Mouse (Mus musculus): ENCODE measurements around the gene Barx2. TPM values are rescaled to one million over a fixed set of nuclear protein-coding genes. Genes with fewer than 3 reads are reported as not detected.

Gene Barx2
- polyA plus RNA-seq, 1 experiment, result 0.05 TPM

- Histone ChIP-seq H3ac (ENCODE audit: control insufficient read depth, insufficient read length) (no peak overlapping the region), H3K27me3 (ENCODE audit: control insufficient read depth, insufficient read depth, insufficient read length) (no peaks in the 10 kb centered on the region), H3K4me3 (no peak overlapping the region), H3K4me2 (ENCODE audit: low read depth) (no peak overlapping the region), H3K79me2 (ENCODE audit: control insufficient read depth, insufficient read depth) (no peaks in the 10 kb centered on the region), H3K36me3 (ENCODE audit: control insufficient read depth, insufficient read depth) (no peaks in the 10 kb centered on the region)
- TF ChIP-seq POLR2A (IDR thresholded peaks at IDR 0.05; ENCODE audit: insufficient read length, low read depth) (no peak), CEBPB (IDR thresholded peaks at IDR 0.05; ENCODE audit: insufficient read depth, poor library complexity, severe bottlenecking) (no peak)
These were observed 18.4 kb downstream of the Barx2 start for GRCm38 (mm10) chr9:31894775-31895320.

- no peak overlapping the region for H3K4me3 ChIP-seq
- no peaks in the 10 kb centered on the region for H3K36me3 ChIP-seq (ENCODE audit: control insufficient read depth, insufficient read depth)
- H3K4me2 ChIP-seq (ENCODE audit: low read depth), result no peak overlapping the region
- TF ChIP-seq CEBPB (IDR thresholded peaks at IDR 0.05; ENCODE audit: insufficient read depth, poor library complexity, severe bottlenecking) (no peak), SRF (IDR thresholded peaks at IDR 0.05; ENCODE audit: control insufficient read depth, insufficient read length, low read depth) (no peak), E2F4 (IDR thresholded peaks at IDR 0.05; ENCODE audit: insufficient read depth) (no peak), TCF3 (IDR thresholded peaks at IDR 0.05; ENCODE audit: insufficient read length, low read depth) (no peak), USF1 (IDR thresholded peaks at IDR 0.05; ENCODE audit: low read depth) (no peak), MYOG (IDR thresholded peaks at IDR 0.05; ENCODE audit: control insufficient read depth in 1 of 3, insufficient read depth in 1 of 3, insufficient read length in 2 of 3, low read depth in 2 of 3) (peak in 2 of 3 experiments; percentile 38 to 67), MYOD1 (IDR thresholded peaks at IDR 0.05; ENCODE audit: control insufficient read depth in 1 of 3, insufficient read length in 2 of 3, low read depth in 2 of 3) (peak in 2 of 3 experiments; percentile 44 to 61)
- H3K79me2 ChIP-seq (ENCODE audit: control insufficient read depth, insufficient read depth), result no peaks in the 10 kb centered on the region
- peaks cover 4% of the 10 kb centered on the region for H3K27me3 ChIP-seq (ENCODE audit: control insufficient read depth, insufficient read depth, insufficient read length)
- no peak overlapping the region for H3ac ChIP-seq (ENCODE audit: control insufficient read depth, insufficient read length)
These were observed 24.9 kb downstream of the Barx2 start for GRCm38 (mm10) chr9:31888333-31888732.

- no peak overlapping the region for H3K4me2 ChIP-seq (ENCODE audit: low read depth)
- no peak for TF ChIP-seq CEBPB (IDR thresholded peaks at IDR 0.05; ENCODE audit: insufficient read depth, poor library complexity, severe bottlenecking)
- no peak for TF ChIP-seq MYOD1 (IDR thresholded peaks at IDR 0.05; ENCODE audit: control insufficient read depth in 1 of 3, insufficient read length in 2 of 3, low read depth in 2 of 3)
- no peak for TF ChIP-seq USF1 (IDR thresholded peaks at IDR 0.05; ENCODE audit: low read depth)
- TF ChIP-seq TCF12 (IDR thresholded peaks at IDR 0.05; ENCODE audit: insufficient read depth, poor library complexity, severe bottlenecking), result no peak
- no peak overlapping the region for H3K4me3 ChIP-seq
- H3ac ChIP-seq (ENCODE audit: control insufficient read depth, insufficient read length), result no peak overlapping the region
- H3K79me2 ChIP-seq (ENCODE audit: control insufficient read depth, insufficient read depth), result no peaks in the 10 kb centered on the region
- H3K36me3 ChIP-seq (ENCODE audit: control insufficient read depth, insufficient read depth), result no peaks in the 10 kb centered on the region
- H3K27me3 ChIP-seq (ENCODE audit: control insufficient read depth, insufficient read depth, insufficient read length), result peaks cover 4% of the 10 kb centered on the region
These were observed 27.0 kb downstream of the Barx2 start for GRCm38 (mm10) chr9:31886258-31886657.

GRCm38 (mm10) chr9:31882376-31882775 is 30.9 kb downstream of the Barx2 start:
- Histone ChIP-seq H3ac (ENCODE audit: control insufficient read depth, insufficient read length) (no peak overlapping the region), H3K36me3 (ENCODE audit: control insufficient read depth, insufficient read depth) (no peaks in the 10 kb centered on the region), H3K4me3 (no peak overlapping the region), H3K79me2 (ENCODE audit: control insufficient read depth, insufficient read depth) (no peaks in the 10 kb centered on the region), H3K27me3 (ENCODE audit: control insufficient read depth, insufficient read depth, insufficient read length) (peaks cover 10% of the 10 kb centered on the region), H3K4me2 (ENCODE audit: low read depth) (no peak overlapping the region)
- no peak for TF ChIP-seq MYOG (IDR thresholded peaks at IDR 0.05; ENCODE audit: control insufficient read depth in 1 of 3, insufficient read depth in 1 of 3, insufficient read length in 2 of 3, low read depth in 2 of 3)
- no peak for TF ChIP-seq TCF3 (IDR thresholded peaks at IDR 0.05; ENCODE audit: insufficient read length, low read depth)
- no peak for TF ChIP-seq POLR2A (IDR thresholded peaks at IDR 0.05; ENCODE audit: insufficient read length, low read depth)
- TF ChIP-seq MYOD1 (IDR thresholded peaks at IDR 0.05; ENCODE audit: control insufficient read depth in 1 of 3, insufficient read length in 2 of 3, low read depth in 2 of 3), result peak in 1 of 3 experiments; percentile 33

- Histone ChIP-seq H3K4me2 (ENCODE audit: low read depth) (no peak overlapping the region), H3ac (ENCODE audit: control insufficient read depth, insufficient read length) (no peak overlapping the region), H3K36me3 (ENCODE audit: control insufficient read depth, insufficient read depth) (no peaks in the 10 kb centered on the region), H3K27me3 (ENCODE audit: control insufficient read depth, insufficient read depth, insufficient read length) (peaks cover 10% of the 10 kb centered on the region), H3K4me3 (no peak overlapping the region), H3K79me2 (ENCODE audit: control insufficient read depth, insufficient read depth) (no peaks in the 10 kb centered on the region)
- no peak for TF ChIP-seq MYOD1 (IDR thresholded peaks at IDR 0.05; ENCODE audit: control insufficient read depth in 1 of 3, insufficient read length in 2 of 3, low read depth in 2 of 3)
These were observed 37.7 kb downstream of the Barx2 start for GRCm38 (mm10) chr9:31875556-31875955.

GRCm38 (mm10) chr9:31874236-31874635 is 39.0 kb downstream of the Barx2 start:
- H3ac ChIP-seq (ENCODE audit: control insufficient read depth, insufficient read length), result no peak overlapping the region
- no peak overlapping the region for H3K4me3 ChIP-seq
- H3K4me2 ChIP-seq (ENCODE audit: low read depth), result no peak overlapping the region
- H3K27me3 ChIP-seq (ENCODE audit: control insufficient read depth, insufficient read depth, insufficient read length), result peaks cover 12% of the 10 kb centered on the region
- no peaks in the 10 kb centered on the region for H3K36me3 ChIP-seq (ENCODE audit: control insufficient read depth, insufficient read depth)
- H3K79me2 ChIP-seq (ENCODE audit: control insufficient read depth, insufficient read depth), result no peaks in the 10 kb centered on the region
- TF ChIP-seq POLR2AphosphoS2 (IDR thresholded peaks at IDR 0.05; ENCODE audit: insufficient read length, low read depth), result no peak
- no peak for TF ChIP-seq POLR2A (IDR thresholded peaks at IDR 0.05; ENCODE audit: insufficient read length, low read depth)
- no peak for TF ChIP-seq MYOG (IDR thresholded peaks at IDR 0.05; ENCODE audit: control insufficient read depth in 1 of 3, insufficient read depth in 1 of 3, insufficient read length in 2 of 3, low read depth in 2 of 3)
- no peak for TF ChIP-seq MYOD1 (IDR thresholded peaks at IDR 0.05; ENCODE audit: control insufficient read depth in 1 of 3, insufficient read length in 2 of 3, low read depth in 2 of 3)
- no peak for TF ChIP-seq TCF12 (IDR thresholded peaks at IDR 0.05; ENCODE audit: insufficient read depth, poor library complexity, severe bottlenecking)
- no peak for TF ChIP-seq CEBPB (IDR thresholded peaks at IDR 0.05; ENCODE audit: insufficient read depth, poor library complexity, severe bottlenecking)
- no peak for TF ChIP-seq E2F4 (IDR thresholded peaks at IDR 0.05; ENCODE audit: insufficient read depth)
- TF ChIP-seq USF1 (IDR thresholded peaks at IDR 0.05; ENCODE audit: low read depth), result no peak
- TF ChIP-seq TCF3 (IDR thresholded peaks at IDR 0.05; ENCODE audit: insufficient read length, low read depth), result no peak
- no peak for TF ChIP-seq MAX (IDR thresholded peaks at IDR 0.05; ENCODE audit: low read depth)
- TF ChIP-seq SRF (IDR thresholded peaks at IDR 0.05; ENCODE audit: control insufficient read depth, insufficient read length, low read depth), result no peak
- TF ChIP-seq REST (IDR thresholded peaks at IDR 0.05; ENCODE audit: insufficient read depth, insufficient read length), result no peak
